Mouse (Mus musculus) hindbrain, embryonic 15.5 days (tissue): ENCODE measurements around the gene Speg. TPM values are rescaled to one million over a fixed set of nuclear protein-coding genes. Genes with fewer than 3 reads are reported as not detected.

Experiments used
- ATAC-seq: fragments of 200-750 bp; cut with Nextera tagmentation; 2 replicates; pipeline ENCODE4 v1.8.0; 2017; ENCODE audit warnings: low read depth, moderate number of reproducible peaks, moderate TSS enrichment; ENCODE audit not compliant: low FRiP score
- H3K27ac ChIP-seq: fragments of 300-500 bp; sonication (generic); replicated peaks from 2 replicates; pipeline ENCODE4 v1.5.1; 2015; ENCODE audit warnings: mild to moderate bottlenecking, inconsistent platforms
- H3K27me3 ChIP-seq: fragments of 300-500 bp; sonication (generic); 2 replicates; pipeline ENCODE4 v1.6.1; 2015; ENCODE audit warnings: control low read depth, inconsistent platforms
- H3K36me3 ChIP-seq: fragments of 300-500 bp; sonication (generic); 2 replicates; pipeline ENCODE4 v1.6.1; 2015; ENCODE audit warnings: control low read depth, inconsistent platforms
- H3K4me1 ChIP-seq: fragments of 300-500 bp; sonication (generic); replicated peaks from 2 replicates; pipeline ENCODE4 v1.6.1; 2015; ENCODE audit warnings: control low read depth, inconsistent platforms
- H3K4me2 ChIP-seq: fragments of 300-500 bp; sonication (generic); 2 replicates; pipeline ENCODE4 v1.6.1; 2015; ENCODE audit warnings: moderate library complexity, mild to moderate bottlenecking, inconsistent platforms
- H3K4me3 ChIP-seq: fragments of 300-500 bp; sonication (generic); 2 replicates; pipeline ENCODE4 v1.5.1; 2015; ENCODE audit warnings: mild to moderate bottlenecking, inconsistent platforms
- H3K9ac ChIP-seq: fragments of 300-500 bp; sonication (generic); 2 replicates; pipeline ENCODE4 v1.6.1; 2015; ENCODE audit warnings: inconsistent platforms
- H3K9me3 ChIP-seq: fragments of 300-500 bp; sonication (generic); 2 replicates; pipeline ENCODE4 v1.6.1; 2016; ENCODE audit warnings: control low read depth, inconsistent platforms
- WGBS: fragments of 180-500 bp; shearing (Covaris S2); methylation state at CpG from one replicate; pipeline ENCODE4 v1.1.7; 2015; 5-methylcytosine and 5-hydroxymethylcytosine counted together
- polyA plus RNA-seq: library from polyadenylated mRNA; unstranded; fragments of >200 nt; fragmentation: Nextera tagmentation; extraction: Ambion mirVana; gene quantifications from 2 replicates; pipeline ENCODE4 v1.2.1, GENCODE M21; 2015

Speg gene
- polyA plus RNA-seq, 1 experiment from 2014 or later = 25.0 TPM

DNA sequence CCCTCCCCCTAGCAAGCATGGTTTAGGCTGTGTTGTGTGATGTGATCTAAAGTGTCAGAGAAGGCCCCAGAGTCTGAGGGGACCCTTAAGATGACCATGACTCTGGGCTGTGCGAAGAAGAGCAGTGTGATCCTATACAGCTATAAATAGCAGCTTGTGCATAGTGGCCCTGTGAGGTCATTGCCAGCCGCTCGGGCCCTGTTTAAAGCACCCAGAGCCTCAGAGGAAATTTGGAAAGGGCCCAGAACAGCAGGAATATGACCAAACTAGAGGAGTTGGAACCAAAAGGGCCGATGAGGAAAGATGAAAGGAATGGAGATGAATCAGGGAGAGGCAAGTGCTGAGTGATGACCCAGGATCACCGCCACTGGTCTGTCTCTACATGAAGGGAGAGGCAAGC is 27.8 kb upstream of the Speg start:
- H3K4me3 ChIP-seq = no peak overlapping the region
- no peak for ATAC-seq
- 84% methylated on average over 5 of the region's 5 CpGs for WGBS

GRCm38 (mm10) chr1:75349275-75349674 is 25.8 kb upstream of the Speg start:
- H3K9me3 ChIP-seq = no peaks in the 10 kb centered on the region
- H3K27ac ChIP-seq = no peak overlapping the region
- no peak for ATAC-seq
- H3K4me2 ChIP-seq = no peak overlapping the region
- H3K4me1 ChIP-seq = peaks cover 6% of the 10 kb centered on the region; the same call in 1 of the 2 replicates
- 51% methylated on average over 5 of the region's 5 CpGs for WGBS
- no peaks in the 10 kb centered on the region for H3K27me3 ChIP-seq
- no peaks in the 10 kb centered on the region for H3K36me3 ChIP-seq
- H3K4me3 ChIP-seq = no peak overlapping the region
- no peak overlapping the region for H3K9ac ChIP-seq

More for the DNA sequence above, 27.8 kb upstream of the Speg start:
- no peaks in the 10 kb centered on the region for H3K36me3 ChIP-seq
- no peak overlapping the region for H3K4me2 ChIP-seq
- H3K27me3 ChIP-seq = no peaks in the 10 kb centered on the region
- H3K9ac ChIP-seq = no peak overlapping the region
- no peaks in the 10 kb centered on the region for H3K9me3 ChIP-seq
- H3K27ac ChIP-seq = no peak overlapping the region
- H3K4me1 ChIP-seq = peaks cover 9% of the 10 kb centered on the region; the same call in 1 of the 2 replicates

GRCm38 (mm10) chr1:75357261-75357660 is 17.8 kb upstream of the Speg start:
- 63% methylated on average over 7 of the region's 7 CpGs for WGBS
- Histone ChIP-seq H3K27me3 (peaks cover 42% of the 10 kb centered on the region), H3K27ac (no peak overlapping the region), H3K4me3 (no peak overlapping the region), H3K36me3 (no peaks in the 10 kb centered on the region), H3K9ac (no peak overlapping the region), H3K4me2 (no peak overlapping the region), H3K4me1 (peaks cover 7% of the 10 kb centered on the region), H3K9me3 (no peaks in the 10 kb centered on the region)
- ATAC-seq = no peak

GRCm38 (mm10) chr1:75358009-75358408 is 17.1 kb upstream of the Speg start:
- Histone ChIP-seq H3K36me3 (no peaks in the 10 kb centered on the region), H3K4me2 (no peak overlapping the region), H3K9ac (no peak overlapping the region), H3K27ac (no peak overlapping the region), H3K4me3 (no peak overlapping the region), H3K9me3 (no peaks in the 10 kb centered on the region), H3K27me3 (peaks cover 46% of the 10 kb centered on the region), H3K4me1 (peaks cover 7% of the 10 kb centered on the region)
- WGBS = 87% methylated on average over 4 of the region's 4 CpGs
- no peak for ATAC-seq

GRCm38 (mm10) chr1:75359346-75359745 is 15.8 kb upstream of the Speg start:
- Histone ChIP-seq H3K4me1 (peaks cover 7% of the 10 kb centered on the region), H3K4me2 (no peak overlapping the region), H3K36me3 (no peaks in the 10 kb centered on the region), H3K27me3 (peaks cover 50% of the 10 kb centered on the region), H3K4me3 (no peak overlapping the region), H3K9ac (no peak overlapping the region), H3K9me3 (no peaks in the 10 kb centered on the region), H3K27ac (no peak overlapping the region)
- 71% methylated on average over 13 of the region's 13 CpGs for WGBS
- ATAC-seq = no peak

DNA sequence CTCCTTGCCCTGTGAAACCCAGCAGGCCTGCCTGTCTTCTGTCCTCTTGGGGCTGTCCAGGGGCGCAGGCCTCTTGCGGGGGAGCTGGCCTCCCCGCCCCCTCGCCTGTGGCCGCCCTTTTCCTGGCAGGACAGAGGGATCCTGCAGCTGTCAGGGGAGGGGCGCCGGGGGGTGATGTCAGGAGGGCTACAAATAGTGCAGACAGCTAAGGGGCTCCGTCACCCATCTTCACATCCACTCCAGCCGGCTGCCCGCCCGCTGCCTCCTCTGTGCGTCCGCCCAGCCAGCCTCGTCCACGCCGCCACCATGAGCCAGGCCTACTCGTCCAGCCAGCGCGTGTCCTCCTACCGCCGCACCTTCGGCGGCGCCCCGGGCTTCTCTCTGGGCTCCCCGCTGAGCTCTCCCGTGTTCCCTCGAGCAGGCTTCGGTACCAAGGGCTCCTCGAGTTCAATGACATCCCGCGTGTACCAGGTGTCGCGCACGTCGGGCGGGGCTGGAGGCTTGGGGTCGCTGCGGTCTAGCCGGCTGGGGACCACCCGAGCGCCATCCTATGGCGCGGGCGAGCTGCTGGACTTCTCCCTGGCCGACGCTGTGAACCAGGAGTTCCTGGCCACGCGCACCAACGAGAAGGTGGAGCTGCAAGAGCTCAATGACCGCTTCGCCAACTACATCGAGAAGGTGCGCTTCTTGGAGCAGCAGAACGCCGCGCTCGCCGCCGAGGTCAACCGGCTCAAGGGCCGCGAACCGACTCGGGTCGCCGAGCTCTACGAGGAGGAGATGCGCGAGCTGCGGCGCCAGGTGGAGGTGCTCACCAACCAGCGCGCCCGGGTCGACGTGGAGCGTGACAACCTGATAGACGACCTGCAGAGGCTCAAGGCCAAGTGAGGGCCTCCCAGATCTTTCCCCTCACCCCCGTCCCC is 14.7 kb upstream of the Speg start, which contains the start of gene Des:
TSS of gene Des (plus strand) at position 218 of the 920 bp plus-strand sequence.
- Histone ChIP-seq H3K4me3 (peak within 1 kb of the TSS; percentile 27), H3K27me3 (peaks cover 50% of the 10 kb centered on the region), H3K4me1 (peaks cover 8% of the 10 kb centered on the region), H3K27ac (no peak within 1 kb of the TSS), H3K4me2 (peak within 1 kb of the TSS; percentile 50), H3K9ac (no peak within 1 kb of the TSS), H3K36me3 (no peaks in the 10 kb centered on the region), H3K9me3 (no peaks in the 10 kb centered on the region)
- WGBS = 3% methylated on average over 77 of the region's 80 CpGs
- peak; percentile 10; the same call in 1 of the 2 replicates for ATAC-seq

DNA sequence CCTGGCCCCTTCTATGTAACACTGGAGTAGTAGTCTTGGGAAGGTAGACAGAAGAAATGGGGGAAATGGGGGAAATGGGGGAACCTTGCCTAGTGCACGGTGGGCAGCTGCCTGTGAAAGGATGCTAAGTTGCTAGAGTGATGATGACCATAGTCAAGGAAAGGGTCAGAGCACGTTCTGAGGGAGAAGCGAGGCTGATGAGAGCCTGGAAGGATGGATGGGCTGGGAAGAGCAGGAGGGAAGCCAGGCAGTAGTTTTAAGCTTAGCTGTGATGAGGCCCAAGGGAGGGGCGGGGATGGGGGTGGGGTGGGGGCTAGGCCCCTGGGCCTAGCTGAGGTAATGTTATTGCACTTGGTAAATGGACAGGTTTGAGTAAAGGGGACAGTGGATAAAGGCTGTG is 14.0 kb upstream of the Speg start:
- no peak overlapping the region for H3K4me3 ChIP-seq
- 48% methylated on average over 4 of the region's 4 CpGs for WGBS
- H3K27me3 ChIP-seq = peaks cover 50% of the 10 kb centered on the region
- H3K9me3 ChIP-seq = no peaks in the 10 kb centered on the region
- peaks cover 15% of the 10 kb centered on the region for H3K4me1 ChIP-seq
- H3K4me2 ChIP-seq = no peak overlapping the region
- no peaks in the 10 kb centered on the region for H3K36me3 ChIP-seq
- ATAC-seq = no peak
- no peak overlapping the region for H3K9ac ChIP-seq
- H3K27ac ChIP-seq = no peak overlapping the region

DNA sequence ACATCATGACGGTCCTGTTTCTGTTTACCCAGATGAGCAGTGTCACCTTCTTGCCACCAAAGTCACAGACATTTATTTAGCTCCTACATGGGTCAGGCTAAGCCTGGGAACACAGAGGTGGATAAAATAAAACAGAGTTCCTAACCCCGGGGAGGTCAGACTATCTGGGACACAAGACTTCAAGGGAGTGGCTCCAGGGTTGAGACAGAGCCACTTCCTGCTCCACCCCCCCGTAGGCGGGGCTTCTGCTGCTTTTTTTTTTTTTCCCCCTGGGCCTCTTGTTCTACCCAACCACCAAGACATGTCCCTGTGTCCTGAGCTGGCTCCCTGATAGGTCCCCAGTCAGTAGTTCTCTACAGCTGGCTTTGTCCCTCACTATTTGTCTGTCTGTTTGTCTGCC is 13.3 kb upstream of the Speg start:
- peaks cover 50% of the 10 kb centered on the region for H3K27me3 ChIP-seq
- H3K4me2 ChIP-seq = no peak overlapping the region
- peaks cover 15% of the 10 kb centered on the region for H3K4me1 ChIP-seq
- no peak overlapping the region for H3K9ac ChIP-seq
- no peaks in the 10 kb centered on the region for H3K9me3 ChIP-seq
- 38% methylated on average over 4 of the region's 4 CpGs for WGBS
- ATAC-seq = no peak
- no peak overlapping the region for H3K27ac ChIP-seq
- no peaks in the 10 kb centered on the region for H3K36me3 ChIP-seq
- H3K4me3 ChIP-seq = no peak overlapping the region

- Histone ChIP-seq H3K27ac (no peak overlapping the region), H3K27me3 (peaks cover 46% of the 10 kb centered on the region)
- ATAC-seq = no peak
Measured at GRCm38 (mm10) chr1:75363868-75364267, 11.2 kb upstream of the Speg start.

DNA sequence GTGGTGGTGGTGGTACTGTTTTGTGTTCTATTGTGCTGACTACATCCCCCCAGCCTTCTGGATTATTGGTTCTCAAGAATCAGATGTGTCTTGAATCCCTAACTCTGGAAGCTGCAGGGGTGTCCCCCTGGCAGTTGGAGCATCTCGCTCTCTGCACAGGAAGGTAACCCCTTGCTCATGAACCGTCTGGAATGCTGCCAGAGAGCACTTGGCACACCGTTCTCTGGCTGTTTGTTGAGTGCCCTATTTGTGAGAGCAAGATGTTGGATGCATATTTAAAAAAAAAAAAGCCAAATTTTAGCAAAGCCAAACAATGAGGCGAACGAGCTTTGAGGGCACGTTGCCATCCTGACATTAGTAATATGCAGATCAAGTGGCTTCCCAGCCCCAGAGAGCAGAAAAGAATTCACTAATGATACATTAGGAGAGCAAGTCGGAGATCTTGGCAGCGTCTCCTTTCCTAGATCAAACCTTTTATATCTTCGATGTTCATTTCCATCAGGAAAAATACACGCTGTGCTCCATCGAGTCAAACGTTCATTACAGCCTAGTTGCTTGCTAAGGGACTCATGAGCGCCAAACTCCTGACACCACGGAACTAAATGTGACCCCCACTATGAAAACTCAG is 9.5 kb upstream of the Speg start:
- no peak overlapping the region for H3K4me3 ChIP-seq
- H3K27me3 ChIP-seq = peaks cover 29% of the 10 kb centered on the region
- H3K4me1 ChIP-seq = peaks cover 16% of the 10 kb centered on the region
- H3K27ac ChIP-seq = no peak overlapping the region
- no peak overlapping the region for H3K9ac ChIP-seq
- WGBS = 50% methylated on average over 14 of the region's 14 CpGs
- H3K4me2 ChIP-seq = no peak overlapping the region
- no peaks in the 10 kb centered on the region for H3K9me3 ChIP-seq
- H3K36me3 ChIP-seq = no peaks in the 10 kb centered on the region
- no peak for ATAC-seq

More at GRCm38 (mm10) chr1:75363868-75364267, 11.2 kb upstream of the Speg start:
- Histone ChIP-seq H3K4me1 (peaks cover 15% of the 10 kb centered on the region), H3K4me2 (no peak overlapping the region), H3K9ac (no peak overlapping the region), H3K4me3 (no peak overlapping the region), H3K36me3 (no peaks in the 10 kb centered on the region), H3K9me3 (no peaks in the 10 kb centered on the region)
- WGBS = 86% methylated on average over 3 of the region's 3 CpGs

- no peak overlapping the region for H3K4me3 ChIP-seq
- H3K4me1 ChIP-seq = peaks cover 17% of the 10 kb centered on the region
- no peak for ATAC-seq
- no peak overlapping the region for H3K4me2 ChIP-seq
- no peaks in the 10 kb centered on the region for H3K9me3 ChIP-seq
- H3K27ac ChIP-seq = no peak overlapping the region
- 53% methylated on average over 25 of the region's 25 CpGs for WGBS
- no peak overlapping the region for H3K9ac ChIP-seq
- 0 out of 2 replicates have a peak, but pooled peaks cover 10% of the 10 kb centered on the region for H3K27me3 ChIP-seq
- no peaks in the 10 kb centered on the region for H3K36me3 ChIP-seq
Measured at GRCm38 (mm10) chr1:75369360-75369983, 5.6 kb upstream of the Speg start.
